Mouse (Mus musculus): Measurements from ENCODE around the gene Zfand6. TPM values are rescaled to one million over a fixed set of nuclear protein-coding genes. Genes with fewer than 3 reads are reported as not detected.

Zfand6 gene
- 140 and 143 TPM in 2 replicates for polyA plus RNA-seq (2012; ENCODE audit: insufficient read depth, insufficient read length, missing spikeins)

DNA sequence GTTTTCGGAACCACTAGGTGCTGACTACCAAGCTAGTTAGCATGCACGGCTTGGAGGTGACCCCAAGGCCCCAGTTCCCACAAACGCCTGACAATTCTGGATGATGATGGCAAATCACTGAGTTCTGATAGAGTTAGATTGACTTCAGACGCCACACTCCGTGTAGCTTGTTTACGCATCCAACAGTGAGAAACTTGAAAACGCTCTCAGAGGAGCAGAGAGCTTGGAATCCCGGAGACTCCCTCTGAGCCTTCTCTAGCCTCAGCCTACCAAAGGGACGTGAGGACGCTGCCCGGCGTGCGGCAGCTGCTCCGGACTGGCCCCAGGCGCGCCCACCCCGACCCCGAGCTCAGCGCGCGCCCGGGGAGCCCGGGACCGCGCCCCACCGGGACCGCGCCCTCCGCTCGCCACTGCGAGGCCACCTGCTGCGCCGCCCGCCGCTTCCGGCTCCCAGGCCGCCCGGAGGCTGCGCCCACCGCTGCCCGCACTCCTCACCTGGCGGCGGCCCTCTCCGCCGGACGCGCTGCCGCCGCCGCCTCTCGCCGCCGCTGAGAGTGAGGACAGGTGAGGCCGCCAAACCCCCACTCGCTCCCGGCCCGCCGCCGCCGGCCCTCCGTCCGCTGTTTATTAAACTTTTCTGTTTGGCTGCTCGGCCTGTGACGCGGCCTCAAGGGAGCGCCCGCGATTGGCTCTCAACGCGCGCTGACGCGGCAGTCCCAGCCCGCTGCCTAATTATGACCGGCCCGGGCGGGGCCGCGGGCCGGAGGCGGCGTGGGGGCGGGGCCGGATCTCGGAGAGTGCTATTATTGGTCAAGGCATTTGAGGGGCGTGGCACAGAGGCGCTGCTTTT is at the start of gene Zfand6:
Gene Zfand6 (minus strand): TSS at position 709 of the 850 bp plus-strand sequence.
- H3K4me1 ChIP-seq (ENCODE audit: control insufficient read depth, insufficient read depth, insufficient read length, low read length), result peaks cover 4% of the 10 kb centered on the region; the same call in 1 of the 2 replicates
- H3K27ac ChIP-seq (replicated peaks; ENCODE audit: low read depth, low read length), result peak within 1 kb of the TSS; percentile 88

DNA sequence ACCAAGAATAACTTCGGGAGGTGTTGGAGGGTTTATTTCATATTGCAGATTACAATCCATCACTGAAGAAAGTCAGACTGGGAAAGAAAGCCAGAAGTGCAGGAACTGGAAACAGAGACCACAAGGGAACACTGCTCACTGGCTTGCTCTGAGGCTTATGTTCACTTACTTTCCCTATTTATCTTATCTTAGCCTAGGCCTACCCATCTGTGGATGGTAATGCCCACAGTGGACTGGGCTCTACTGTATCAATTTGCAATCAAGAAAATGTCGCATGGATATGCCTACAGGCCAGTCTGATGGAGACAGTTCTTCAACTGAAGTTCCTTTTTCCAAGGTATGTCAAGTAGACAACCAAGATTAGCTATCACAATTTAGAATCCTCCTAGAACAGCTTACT is 47.0 kb upstream of the Zfand6 start:
- H3K4me3 ChIP-seq (ENCODE audit: insufficient read depth, low read depth, low read length), result no peak overlapping the region
- H3K4me1 ChIP-seq (ENCODE audit: control insufficient read depth, insufficient read depth, insufficient read length, low read length), result no peaks in the 10 kb centered on the region
- no peak overlapping the region for H3K27ac ChIP-seq (replicated peaks; ENCODE audit: low read depth, low read length)

More for the DNA sequence above, at the start of gene Zfand6:
- H3K4me3 ChIP-seq (ENCODE audit: insufficient read depth, low read depth, low read length), result peak within 1 kb of the TSS; percentile 82

DNA sequence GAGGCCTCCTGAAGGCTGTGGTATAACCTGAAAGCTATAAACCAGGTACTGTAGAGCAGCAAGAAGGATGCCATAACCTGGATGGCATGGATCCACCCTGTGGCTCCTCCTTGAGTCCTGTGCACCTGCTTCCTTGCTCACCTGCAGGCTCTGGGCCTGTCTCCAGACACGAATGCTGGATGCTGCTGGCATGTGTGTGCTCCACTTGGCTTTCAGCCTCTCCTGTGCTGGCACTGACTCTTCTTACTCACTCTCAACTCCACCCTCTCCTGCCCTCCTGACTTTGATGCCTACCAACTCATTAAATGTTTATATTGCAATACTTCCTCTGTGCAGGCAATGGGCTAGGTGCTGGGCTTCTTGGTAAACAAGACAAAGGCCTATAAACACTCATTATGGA is 43.3 kb upstream of the Zfand6 start:
- no peak overlapping the region for H3K4me3 ChIP-seq (ENCODE audit: insufficient read depth, low read depth, low read length)
- H3K27ac ChIP-seq (replicated peaks; ENCODE audit: low read depth, low read length), result no peak overlapping the region
- no peaks in the 10 kb centered on the region for H3K4me1 ChIP-seq (ENCODE audit: control insufficient read depth, insufficient read depth, insufficient read length, low read length)

DNA sequence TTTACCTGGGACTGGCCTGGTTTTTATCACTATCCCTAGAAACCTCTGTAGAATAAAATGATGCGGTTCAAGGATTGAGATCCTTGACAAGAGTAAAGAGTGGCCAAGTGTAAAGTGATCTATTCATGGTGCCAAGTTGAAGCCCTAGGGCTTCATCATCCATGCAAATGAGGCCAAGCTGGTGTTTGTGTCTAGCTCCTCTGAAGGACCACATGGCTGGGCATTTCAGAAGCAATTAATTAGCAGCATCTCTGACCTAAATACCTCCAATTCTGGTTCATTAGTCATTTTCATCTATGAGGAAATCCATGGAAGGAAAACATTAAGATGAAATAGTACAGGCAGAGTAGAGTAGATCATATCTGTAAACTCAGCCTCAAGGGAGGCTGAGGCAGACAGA is 42.3 kb upstream of the Zfand6 start:
- Histone ChIP-seq H3K27ac (replicated peaks; ENCODE audit: low read depth, low read length) (no peak overlapping the region), H3K4me3 (ENCODE audit: insufficient read depth, low read depth, low read length) (no peak overlapping the region), H3K4me1 (ENCODE audit: control insufficient read depth, insufficient read depth, insufficient read length, low read length) (no peaks in the 10 kb centered on the region)

DNA sequence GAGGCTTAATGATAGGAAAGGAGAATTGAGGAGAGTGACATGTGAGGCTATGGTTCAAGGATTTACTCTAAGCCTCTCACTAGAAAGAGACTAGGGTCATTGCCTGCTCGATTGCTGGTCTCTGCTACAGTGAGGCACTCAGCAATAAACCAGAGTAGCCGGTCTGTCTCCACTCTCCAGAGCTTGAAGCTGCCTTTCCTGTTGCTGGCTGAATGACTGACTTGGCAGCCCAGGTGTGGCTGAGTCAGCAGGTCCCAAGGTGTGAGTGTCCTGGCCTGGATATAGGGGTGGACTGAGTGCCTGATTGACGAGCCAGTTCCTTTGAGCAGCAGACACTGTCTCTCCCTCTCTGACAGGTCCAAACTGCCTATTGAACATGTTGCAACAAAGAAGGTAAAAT is 41.3 kb upstream of the Zfand6 start:
- Histone ChIP-seq H3K27ac (replicated peaks; ENCODE audit: low read depth, low read length) (no peak overlapping the region), H3K4me3 (ENCODE audit: insufficient read depth, low read depth, low read length) (no peak overlapping the region), H3K4me1 (ENCODE audit: control insufficient read depth, insufficient read depth, insufficient read length, low read length) (no peaks in the 10 kb centered on the region)

DNA sequence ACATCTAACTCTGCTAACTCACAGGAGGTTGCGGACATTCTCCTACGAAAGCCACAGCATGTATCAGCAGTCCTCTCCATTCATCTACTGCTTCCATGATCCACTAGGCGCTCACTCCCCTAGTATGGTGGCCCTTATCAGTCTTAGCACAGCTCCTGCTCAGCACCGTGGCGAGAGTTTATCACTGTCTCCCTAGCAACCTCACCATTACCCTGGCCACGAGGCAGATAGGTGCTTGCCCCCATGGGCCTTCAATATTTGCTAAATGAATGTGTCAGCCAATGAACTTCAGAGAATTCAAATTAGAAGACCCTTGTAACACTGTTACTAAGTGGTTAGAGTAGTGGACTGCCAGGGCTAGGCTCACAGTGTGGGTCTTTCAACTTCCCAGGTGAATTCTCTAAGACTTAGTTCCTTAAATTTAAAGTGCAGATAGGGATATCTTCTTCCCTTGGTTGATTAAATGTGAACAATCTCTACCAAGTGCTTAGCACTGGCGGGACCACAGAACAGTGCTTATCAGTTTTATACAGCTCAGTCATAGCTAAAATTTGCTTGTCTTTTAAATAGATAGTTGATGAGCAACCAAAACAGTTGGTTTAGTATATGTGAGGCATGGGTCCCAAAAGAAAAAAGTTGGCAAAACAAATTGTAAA is 33.2 kb upstream of the Zfand6 start:
- Histone ChIP-seq H3K4me3 (ENCODE audit: insufficient read depth, low read depth, low read length) (no peak overlapping the region), H3K27ac (replicated peaks; ENCODE audit: low read depth, low read length) (peak overlapping the region; percentile 4; the same call in 1 of the 2 replicates), H3K4me1 (ENCODE audit: control insufficient read depth, insufficient read depth, insufficient read length, low read length) (no peaks in the 10 kb centered on the region)

DNA sequence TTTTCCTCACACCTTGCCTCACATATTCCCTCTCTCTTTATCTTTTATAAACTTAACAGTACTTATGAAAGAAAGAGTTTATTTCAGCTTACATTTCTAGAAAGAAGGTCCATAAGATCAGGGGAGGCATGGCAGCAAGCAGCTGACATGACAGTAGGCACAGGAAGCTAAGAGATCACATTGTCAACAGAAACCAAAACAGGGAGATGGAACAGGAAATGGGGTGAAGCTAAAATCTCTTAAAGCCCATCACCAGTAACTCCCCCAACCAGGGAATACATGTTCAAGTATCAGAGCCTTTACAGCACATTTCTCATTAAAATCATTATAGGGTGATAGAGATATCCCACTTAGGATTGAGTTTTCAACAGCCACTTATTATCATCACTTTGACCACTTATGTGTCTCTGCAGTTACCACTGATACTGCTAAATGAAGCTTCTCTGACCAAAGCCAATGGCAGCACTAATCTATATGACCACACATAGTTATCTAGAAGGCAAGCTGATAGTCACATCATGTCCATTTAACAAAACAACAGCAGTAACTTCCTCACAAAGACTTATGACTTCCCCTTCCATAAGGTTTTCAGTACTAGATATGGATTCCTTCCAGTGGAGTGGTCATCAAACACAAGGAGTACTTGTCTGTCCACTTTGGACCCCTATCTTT is 20.7 kb upstream of the Zfand6 start:
- H3K4me1 ChIP-seq (ENCODE audit: control insufficient read depth, insufficient read depth, insufficient read length, low read length), result no peaks in the 10 kb centered on the region
- H3K27ac ChIP-seq (replicated peaks; ENCODE audit: low read depth, low read length), result no peak overlapping the region
- H3K4me3 ChIP-seq (ENCODE audit: insufficient read depth, low read depth, low read length), result no peak overlapping the region

DNA sequence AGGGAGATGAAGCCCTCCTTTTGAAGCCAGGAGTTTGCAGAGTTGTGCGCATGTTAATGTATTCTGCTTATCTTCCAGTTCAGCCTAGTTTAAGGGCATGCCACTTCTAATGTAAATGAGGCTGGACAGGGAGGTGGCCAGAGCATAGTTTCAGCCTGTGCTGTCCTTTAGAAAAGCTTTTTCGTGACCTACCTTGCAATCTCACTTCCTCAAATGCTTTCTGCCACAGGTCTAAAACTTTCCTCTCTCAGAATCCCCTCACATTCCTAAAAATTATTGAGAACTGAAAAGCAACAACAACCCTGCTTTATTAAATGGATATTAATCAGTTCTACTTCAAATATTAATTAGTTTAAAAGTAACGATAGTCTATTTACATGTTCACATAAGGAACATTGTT is 17.1 kb upstream of the Zfand6 start:
- Histone ChIP-seq H3K4me1 (ENCODE audit: control insufficient read depth, insufficient read depth, insufficient read length, low read length) (no peaks in the 10 kb centered on the region), H3K27ac (replicated peaks; ENCODE audit: low read depth, low read length) (no peak overlapping the region)

DNA sequence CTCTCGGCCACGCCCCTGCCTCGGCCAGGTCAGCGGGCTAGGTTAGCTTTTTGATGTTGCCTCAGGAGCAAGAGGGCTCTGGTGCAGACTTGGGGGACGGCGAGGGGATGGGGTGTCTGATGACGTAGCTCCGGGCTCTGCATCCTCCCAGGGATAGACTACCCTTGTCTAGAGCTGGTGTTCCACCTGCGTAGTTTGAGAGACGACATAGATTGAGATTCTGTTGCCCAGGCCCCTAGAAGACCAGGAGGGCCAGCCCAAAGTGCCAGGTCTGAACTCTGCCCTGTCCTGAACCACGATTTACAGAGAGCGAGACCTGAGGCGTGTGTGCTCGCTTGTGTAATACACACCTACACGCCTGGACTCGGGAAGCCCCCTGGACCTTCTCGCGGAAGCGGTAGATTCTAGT is 346 bp upstream of the Zfand6 start:
- Histone ChIP-seq H3K27ac (replicated peaks; ENCODE audit: low read depth, low read length) (no peak overlapping the region), H3K4me1 (ENCODE audit: control insufficient read depth, insufficient read depth, insufficient read length, low read length) (peaks cover 4% of the 10 kb centered on the region; the same call in 1 of the 2 replicates), H3K4me3 (ENCODE audit: insufficient read depth, low read depth, low read length) (peak overlapping the region; percentile 62)

More for the DNA sequence above, 17.1 kb upstream of the Zfand6 start:
- H3K4me3 ChIP-seq (ENCODE audit: insufficient read depth, low read depth, low read length), result no peak overlapping the region

DNA sequence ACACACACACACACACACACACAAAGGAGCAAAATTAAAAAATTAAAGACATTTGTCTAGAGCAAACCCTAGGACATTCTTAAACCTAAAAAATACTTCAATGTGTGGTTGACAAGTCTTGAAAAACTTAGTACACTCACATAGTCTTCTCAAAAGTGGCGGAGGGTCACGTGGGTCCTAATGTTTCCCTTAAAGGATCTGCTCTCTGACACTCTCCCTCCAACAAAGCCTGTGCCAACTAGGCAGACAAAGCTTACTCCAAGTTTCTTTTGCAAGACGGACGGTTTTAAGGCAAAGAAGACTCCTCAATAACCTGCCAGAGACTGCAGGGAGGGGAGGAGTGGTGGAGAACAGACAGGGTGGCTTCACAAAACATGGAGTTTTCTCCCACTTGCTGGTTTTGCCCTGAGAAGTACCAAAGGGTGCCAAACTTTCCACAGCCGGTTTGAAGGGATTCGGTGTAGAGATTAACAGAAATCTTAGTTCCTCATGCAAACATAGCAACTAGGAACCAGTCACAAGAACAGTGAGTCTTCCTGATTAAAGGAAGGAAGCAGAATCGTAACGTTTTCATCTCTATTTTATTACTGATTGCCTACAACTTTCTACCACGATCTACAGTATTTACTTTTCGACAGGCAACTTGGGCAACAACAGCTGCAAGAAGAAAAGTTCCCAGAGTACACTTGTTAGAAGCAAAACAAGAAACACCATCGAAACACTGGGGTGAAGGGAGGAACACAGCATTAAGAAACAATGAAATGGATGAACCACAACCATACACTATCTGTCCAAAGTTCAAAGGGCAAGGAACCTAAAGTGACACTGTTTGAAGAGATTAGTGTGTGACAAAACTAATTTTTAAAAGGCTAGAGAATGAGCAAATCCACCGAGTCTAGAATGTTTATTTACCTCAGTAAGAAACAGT is 1.8 kb downstream of the Zfand6 start:
- H3K27ac ChIP-seq (replicated peaks; ENCODE audit: low read depth, low read length), result peak overlapping the region; percentile 76
- peak overlapping the region; percentile 50 for H3K4me3 ChIP-seq (ENCODE audit: insufficient read depth, low read depth, low read length)
- H3K4me1 ChIP-seq (ENCODE audit: control insufficient read depth, insufficient read depth, insufficient read length, low read length), result peaks cover 4% of the 10 kb centered on the region; the same call in 1 of the 2 replicates

DNA sequence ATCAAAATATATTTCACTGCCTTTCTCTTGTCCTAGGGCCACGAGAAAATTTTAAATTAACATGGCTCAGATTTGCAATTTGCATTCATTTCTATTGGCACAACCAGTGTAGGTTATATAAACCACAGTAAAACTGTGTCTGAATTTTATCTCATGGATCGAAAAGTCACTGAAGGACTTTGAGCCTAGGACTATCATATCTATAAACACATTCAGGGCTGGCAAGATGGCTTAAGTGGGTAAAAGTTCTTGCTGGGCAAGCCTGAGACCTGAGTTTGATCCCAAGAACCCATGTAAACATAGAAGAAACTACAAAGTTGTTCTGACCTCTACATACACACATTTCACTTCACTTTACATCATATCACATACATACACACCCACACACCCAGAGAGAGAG is 3.4 kb downstream of the Zfand6 start:
- peaks cover 8% of the 10 kb centered on the region for H3K4me1 ChIP-seq (ENCODE audit: control insufficient read depth, insufficient read depth, insufficient read length, low read length)
- H3K27ac ChIP-seq (replicated peaks; ENCODE audit: low read depth, low read length), result peak overlapping the region; percentile 53; the same call in 1 of the 2 replicates
- no peak overlapping the region for H3K4me3 ChIP-seq (ENCODE audit: insufficient read depth, low read depth, low read length)

DNA sequence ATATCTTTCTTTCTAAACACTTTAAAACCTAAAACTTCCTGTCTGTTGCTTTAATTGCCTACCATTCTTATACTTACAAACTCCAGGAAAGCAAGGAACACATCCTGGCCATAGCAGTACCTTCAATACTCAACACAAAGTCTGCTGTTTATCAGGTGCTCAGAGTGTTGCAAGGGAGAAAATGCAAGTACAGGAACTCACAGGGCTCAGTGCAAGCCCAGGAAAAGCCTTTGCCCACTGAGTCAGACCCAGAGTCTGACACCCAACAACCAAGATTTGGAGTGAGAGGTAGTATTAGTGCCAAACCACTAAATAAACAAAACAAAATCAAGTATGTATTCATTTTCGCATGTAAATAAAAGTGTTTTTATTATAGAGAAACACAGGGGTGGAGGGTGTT is 5.1 kb downstream of the Zfand6 start:
- Histone ChIP-seq H3K4me1 (ENCODE audit: control insufficient read depth, insufficient read depth, insufficient read length, low read length) (peaks cover 6% of the 10 kb centered on the region), H3K4me3 (ENCODE audit: insufficient read depth, low read depth, low read length) (no peak overlapping the region), H3K27ac (replicated peaks; ENCODE audit: low read depth, low read length) (no peak overlapping the region)

DNA sequence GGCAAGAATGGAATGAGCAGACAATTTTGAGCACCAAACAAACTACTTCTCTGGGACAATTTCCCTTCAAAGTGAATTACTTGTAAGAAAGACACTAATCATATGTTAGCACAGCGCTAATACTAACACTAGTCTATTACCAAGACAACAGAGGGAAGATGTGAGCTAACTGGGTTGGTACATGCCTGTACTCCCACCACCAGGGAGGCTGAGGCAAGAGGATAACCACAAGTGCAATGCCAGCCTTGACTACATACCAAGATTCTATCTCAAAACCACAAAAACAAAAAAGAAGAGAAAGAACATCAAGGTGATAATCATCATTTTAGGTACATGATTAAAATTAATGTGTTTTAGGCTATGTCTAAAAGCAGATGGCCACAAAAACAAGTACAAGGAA is 8.2 kb downstream of the Zfand6 start:
- H3K4me1 ChIP-seq (ENCODE audit: control insufficient read depth, insufficient read depth, insufficient read length, low read length), result peaks cover 4% of the 10 kb centered on the region
- no peak overlapping the region for H3K4me3 ChIP-seq (ENCODE audit: insufficient read depth, low read depth, low read length)
- no peak overlapping the region for H3K27ac ChIP-seq (replicated peaks; ENCODE audit: low read depth, low read length)

DNA sequence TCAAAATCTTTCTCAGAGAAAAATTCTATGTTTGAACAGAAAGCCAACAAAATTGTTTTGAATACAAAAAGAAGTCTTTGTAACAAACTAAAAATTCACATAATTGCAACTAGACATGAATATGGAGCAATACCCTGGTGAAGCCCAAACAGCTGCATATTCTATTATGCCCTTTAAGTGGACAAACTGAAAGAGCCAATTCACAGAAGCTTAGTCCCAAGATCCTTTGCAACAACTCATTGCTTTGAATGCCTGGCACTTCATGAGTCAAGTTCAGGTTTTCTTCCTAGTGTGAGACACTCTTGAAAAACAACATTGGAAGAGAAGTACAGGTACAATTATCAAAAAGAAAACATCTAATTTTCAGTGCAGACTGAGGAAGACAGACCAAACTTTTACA is 8.8 kb downstream of the Zfand6 start:
- Histone ChIP-seq H3K27ac (replicated peaks; ENCODE audit: low read depth, low read length) (peak overlapping the region; percentile 40; the same call in 1 of the 2 replicates), H3K4me3 (ENCODE audit: insufficient read depth, low read depth, low read length) (no peak overlapping the region), H3K4me1 (ENCODE audit: control insufficient read depth, insufficient read depth, insufficient read length, low read length) (peaks cover 4% of the 10 kb centered on the region)

Measured in brown adipose tissue, adult 24 weeks (tissue).